Mouse (Mus musculus): ENCODE data around the gene Sec22b.

GRCm38 (mm10) chr3:97915081-97915480 lies 14.1 kb downstream of the Sec22b start:
- TF ChIP-seq MAFK (IDR thresholded peaks at IDR 0.05; ENCODE audit: insufficient read depth, low read depth, low read length) (no peak), ZC3H11A (IDR thresholded peaks at IDR 0.05; ENCODE audit: borderline replicate concordance, low read depth, low read length) (no peak), HCFC1 (IDR thresholded peaks at IDR 0.05; ENCODE audit: borderline replicate concordance, insufficient read depth, low read length) (no peak), ZNF384 (IDR thresholded peaks at IDR 0.05; ENCODE audit: low read depth, low read length) (peak; percentile 42; the same call in 1 of the 2 replicates), CHD2 (IDR thresholded peaks at IDR 0.05; ENCODE audit: low read depth, low read length) (no peak)

Data from ES-E14 (cell line).